Mouse (Mus musculus) E14TG2a.4 (cell line): Measurements from ENCODE around the gene Sf3b4.
A peak's percentile ranks its signal among the peaks of the same experiment; 100 is the strongest.

Experiments
- H3K27me3 ChIP-seq: 2 replicates; pipeline ENCODE4 v1.6.1; 2014; ENCODE audit warnings: low read length, control low read depth; ENCODE audit not compliant: insufficient read depth
- H3K36me3 ChIP-seq: 2 replicates; pipeline ENCODE4 v1.6.1; 2014; ENCODE audit warnings: low read length, control low read depth; ENCODE audit not compliant: insufficient read depth
- H3K4me1 ChIP-seq: replicated peaks from 2 replicates; pipeline ENCODE4 v1.6.1; 2014; ENCODE audit warnings: low read depth, low read length, control low read depth
- H3K4me3 ChIP-seq: replicated peaks from 2 replicates; pipeline ENCODE4 v1.5.1; 2014; ENCODE audit warnings: mild to moderate bottlenecking, low read length
- H3K9me3 ChIP-seq: 2 replicates; pipeline ENCODE4 v1.6.1; 2014; ENCODE audit warnings: low read length, control low read depth
- CTCF ChIP-seq: conservative IDR thresholded peaks from 2 replicates; pipeline ENCODE4 v1.5.1; 2014; ENCODE audit warnings: low read length
- NANOG ChIP-seq: IDR thresholded peaks from 2 replicates; pipeline ENCODE4 v1.6.1; 2014; ENCODE audit warnings: borderline replicate concordance, low read length, mixed read lengths
- POU5F1 ChIP-seq: IDR thresholded peaks from 2 replicates; pipeline ENCODE4 v1.6.1; 2014; ENCODE audit warnings: low read length, borderline replicate concordance

Sf3b4 gene

GRCm38 (mm10) chr3:96172197-96173178, at the start of gene Sf3b4:
TSS of gene Sf3b4 (plus strand) at chr3:96172332.
- Histone ChIP-seq H3K4me3 (peak within 1 kb of the TSS; percentile 99), H3K36me3 (peaks cover 60% of the 10 kb centered on the region), H3K4me1 (peaks cover 66% of the 10 kb centered on the region), H3K9me3 (no peaks in the 10 kb centered on the region), H3K27me3 (no peaks in the 10 kb centered on the region)
- TF ChIP-seq POU5F1 (no peak), CTCF (no peak)

- no peak for TF ChIP-seq CTCF
- no peak for TF ChIP-seq POU5F1
- TF ChIP-seq NANOG: no peak
- Histone ChIP-seq H3K4me1 (no peaks in the 10 kb centered on the region), H3K4me3 (no peak overlapping the region), H3K27me3 (no peaks in the 10 kb centered on the region), H3K9me3 (no peaks in the 10 kb centered on the region), H3K36me3 (no peaks in the 10 kb centered on the region)
Measured at GRCm38 (mm10) chr3:96124235-96124634, 47.9 kb upstream of the Sf3b4 start.

- no peak overlapping the region for H3K4me3 ChIP-seq
- no peaks in the 10 kb centered on the region for H3K36me3 ChIP-seq
- no peak for TF ChIP-seq CTCF
- no peak for TF ChIP-seq NANOG
- no peak for TF ChIP-seq POU5F1
- no peaks in the 10 kb centered on the region for H3K9me3 ChIP-seq
- no peaks in the 10 kb centered on the region for H3K27me3 ChIP-seq
- H3K4me1 ChIP-seq: no peaks in the 10 kb centered on the region
Measured at GRCm38 (mm10) chr3:96128128-96128527, 44.0 kb upstream of the Sf3b4 start.

GRCm38 (mm10) chr3:96132478-96132877, 39.7 kb upstream of the Sf3b4 start:
- Histone ChIP-seq H3K27me3 (no peaks in the 10 kb centered on the region), H3K9me3 (no peaks in the 10 kb centered on the region), H3K4me3 (no peak overlapping the region), H3K4me1 (peaks cover 8% of the 10 kb centered on the region), H3K36me3 (peaks cover 10% of the 10 kb centered on the region; the same call in 1 of the 2 replicates)
- TF ChIP-seq CTCF: no peak
- no peak for TF ChIP-seq NANOG
- TF ChIP-seq POU5F1: no peak

- peaks cover 8% of the 10 kb centered on the region for H3K4me1 ChIP-seq
- TF ChIP-seq CTCF (no peak), POU5F1 (no peak), NANOG (no peak)
- no peaks in the 10 kb centered on the region for H3K27me3 ChIP-seq
- H3K36me3 ChIP-seq: peaks cover 10% of the 10 kb centered on the region; the same call in 1 of the 2 replicates
- no peak overlapping the region for H3K4me3 ChIP-seq
- no peaks in the 10 kb centered on the region for H3K9me3 ChIP-seq
Measured at GRCm38 (mm10) chr3:96133327-96133905, 38.7 kb upstream of the Sf3b4 start.

GRCm38 (mm10) chr3:96135011-96135410, 37.1 kb upstream of the Sf3b4 start:
- Histone ChIP-seq H3K27me3 (no peaks in the 10 kb centered on the region), H3K4me3 (no peak overlapping the region), H3K4me1 (peaks cover 8% of the 10 kb centered on the region), H3K9me3 (no peaks in the 10 kb centered on the region), H3K36me3 (peaks cover 10% of the 10 kb centered on the region; the same call in 1 of the 2 replicates)
- no peak for TF ChIP-seq NANOG
- no peak for TF ChIP-seq CTCF
- TF ChIP-seq POU5F1: no peak

GRCm38 (mm10) chr3:96147950-96148349, 24.2 kb upstream of the Sf3b4 start:
- H3K36me3 ChIP-seq: peaks cover 47% of the 10 kb centered on the region
- no peaks in the 10 kb centered on the region for H3K9me3 ChIP-seq
- no peaks in the 10 kb centered on the region for H3K4me1 ChIP-seq
- H3K27me3 ChIP-seq: no peaks in the 10 kb centered on the region
- no peak overlapping the region for H3K4me3 ChIP-seq
- peak; percentile 82 for TF ChIP-seq CTCF
- no peak for TF ChIP-seq POU5F1
- no peak for TF ChIP-seq NANOG

GRCm38 (mm10) chr3:96151836-96152235, 20.3 kb upstream of the Sf3b4 start:
- H3K27me3 ChIP-seq: no peaks in the 10 kb centered on the region
- H3K4me1 ChIP-seq: peaks cover 23% of the 10 kb centered on the region
- H3K36me3 ChIP-seq: peaks cover 56% of the 10 kb centered on the region
- H3K9me3 ChIP-seq: no peaks in the 10 kb centered on the region
- TF ChIP-seq CTCF: no peak
- no peak for TF ChIP-seq POU5F1
- no peak for TF ChIP-seq NANOG
- no peak overlapping the region for H3K4me3 ChIP-seq

GRCm38 (mm10) chr3:96152611-96153010, 19.5 kb upstream of the Sf3b4 start:
- Histone ChIP-seq H3K9me3 (no peaks in the 10 kb centered on the region), H3K36me3 (peaks cover 52% of the 10 kb centered on the region), H3K4me1 (peaks cover 30% of the 10 kb centered on the region), H3K27me3 (no peaks in the 10 kb centered on the region), H3K4me3 (no peak overlapping the region)
- no peak for TF ChIP-seq NANOG
- TF ChIP-seq CTCF: no peak
- no peak for TF ChIP-seq POU5F1
